Mouse (Mus musculus) olfactory bulb, adult 2 months (tissue): ENCODE results near the gene Per2.

Experiments
- CTCF ChIP-seq: fragments of 200-500 bp; IDR thresholded peaks from 2 replicates; pipeline ENCODE4 v1.5.1; 2012; ENCODE audit warnings: low read depth, mild to moderate bottlenecking, low read length, moderate library complexity; ENCODE audit not compliant: insufficient read depth
- POLR2A ChIP-seq: fragments of 200-500 bp; IDR thresholded peaks from 2 replicates; pipeline ENCODE4 v1.6.1; 2012; ENCODE audit warnings: mild to moderate bottlenecking, low read depth, low read length, moderate library complexity; ENCODE audit not compliant: insufficient read depth

GRCm38 (mm10) chr1:91417991-91418390, 41.1 kb downstream of the Per2 start:
- TF ChIP-seq CTCF (no peak), POLR2A (no peak)
